Mouse (Mus musculus): ENCODE data around the gene Zfp53.

Zfp53 gene

GRCm38 (mm10) chr17:21526270-21526669, 37.5 kb downstream of the Zfp53 start:
- Histone ChIP-seq H3K36me3 (ENCODE audit: insufficient read depth, low read length) (peaks cover 6% of the 10 kb centered on the region; the same call in 1 of the 2 replicates), H3K9me3 (ENCODE audit: low read length) (no peaks in the 10 kb centered on the region)

DNA sequence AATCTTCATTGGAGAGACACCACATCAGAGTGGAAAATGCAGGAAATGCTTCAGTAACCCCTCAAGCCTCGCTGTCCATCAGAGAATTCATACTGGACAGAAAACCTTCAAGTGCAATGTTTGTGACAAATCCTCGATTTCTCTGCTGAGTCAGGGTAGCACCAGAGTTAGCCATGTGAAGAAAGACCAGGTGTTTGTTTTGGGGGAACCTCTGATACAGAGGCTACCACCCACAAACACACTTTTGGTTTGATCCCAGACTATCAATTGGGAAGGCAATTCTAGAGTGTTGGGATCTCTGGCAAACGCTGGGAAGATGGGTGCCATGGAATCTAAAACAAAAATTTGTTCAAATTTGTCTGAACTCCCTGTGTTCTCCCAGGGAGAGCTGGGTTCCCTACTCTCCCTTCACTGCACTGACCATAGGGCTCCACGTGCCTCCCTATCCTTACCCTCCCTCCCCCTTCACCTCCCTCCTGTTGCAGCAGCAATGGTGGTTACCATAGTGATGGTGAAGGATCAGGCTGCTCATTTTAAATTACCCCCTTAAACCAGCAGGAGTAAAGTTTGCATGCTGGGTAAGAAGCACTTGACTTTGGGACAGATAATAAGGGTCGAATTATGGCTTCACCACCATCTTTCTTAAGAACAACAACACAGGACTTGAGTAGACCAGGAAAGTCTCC, 42.0 kb downstream of the Zfp53 start:
- TF ChIP-seq NANOG (IDR thresholded peaks at IDR 0.05; ENCODE audit: borderline replicate concordance, low read length) (no peak), POU5F1 (IDR thresholded peaks at IDR 0.05; ENCODE audit: borderline replicate concordance, low read length) (no peak), CTCF (conservative IDR thresholded peaks at IDR 0.05; ENCODE audit: low read length) (no peak)

More at GRCm38 (mm10) chr17:21526270-21526669, 37.5 kb downstream of the Zfp53 start:
- peaks cover 11% of the 10 kb centered on the region for H3K4me1 ChIP-seq (replicated peaks; ENCODE audit: low read depth, low read length)
- no peak overlapping the region for H3K4me3 ChIP-seq (replicated peaks; ENCODE audit: low read length)
- no peaks in the 10 kb centered on the region for H3K27me3 ChIP-seq (ENCODE audit: insufficient read depth, low read length)
- TF ChIP-seq NANOG (IDR thresholded peaks at IDR 0.05; ENCODE audit: borderline replicate concordance, low read length) (no peak), POU5F1 (IDR thresholded peaks at IDR 0.05; ENCODE audit: borderline replicate concordance, low read length) (no peak), CTCF (conservative IDR thresholded peaks at IDR 0.05; ENCODE audit: low read length) (no peak)

DNA sequence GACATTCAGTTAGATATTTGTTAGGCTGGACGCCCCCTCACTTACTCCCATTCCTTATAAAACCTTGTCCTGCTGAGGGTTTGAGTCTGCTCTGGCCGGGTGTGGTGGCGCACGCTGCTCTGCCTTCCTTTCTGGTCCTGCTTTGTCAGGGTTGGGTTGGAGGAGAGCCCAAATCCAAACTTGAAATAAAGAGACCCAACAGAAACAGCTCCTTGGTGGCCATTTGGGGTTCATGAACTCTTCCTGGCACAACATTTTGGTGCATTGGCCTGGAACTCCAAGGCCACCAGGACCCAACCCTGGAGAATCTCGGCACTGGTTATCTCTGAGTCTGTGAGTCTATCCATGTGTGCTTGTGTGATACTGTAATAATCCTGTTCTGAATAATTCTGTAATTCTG, 42.8 kb downstream of the Zfp53 start:
- Histone ChIP-seq H3K4me3 (replicated peaks; ENCODE audit: low read length) (peak overlapping the region; percentile 89), H3K9me3 (ENCODE audit: low read length) (no peaks in the 10 kb centered on the region), H3K36me3 (ENCODE audit: insufficient read depth, low read length) (peaks cover 6% of the 10 kb centered on the region; the same call in 1 of the 2 replicates), H3K4me1 (replicated peaks; ENCODE audit: low read depth, low read length) (peaks cover 49% of the 10 kb centered on the region), H3K27me3 (ENCODE audit: insufficient read depth, low read length) (no peaks in the 10 kb centered on the region)
- TF ChIP-seq POU5F1 (IDR thresholded peaks at IDR 0.05; ENCODE audit: borderline replicate concordance, low read length) (no peak), NANOG (IDR thresholded peaks at IDR 0.05; ENCODE audit: borderline replicate concordance, low read length) (no peak), CTCF (conservative IDR thresholded peaks at IDR 0.05; ENCODE audit: low read length) (no peak)

More for the DNA sequence above, 42.0 kb downstream of the Zfp53 start:
- Histone ChIP-seq H3K27me3 (ENCODE audit: insufficient read depth, low read length) (no peaks in the 10 kb centered on the region), H3K4me3 (replicated peaks; ENCODE audit: low read length) (no peak overlapping the region), H3K36me3 (ENCODE audit: insufficient read depth, low read length) (peaks cover 6% of the 10 kb centered on the region; the same call in 1 of the 2 replicates), H3K9me3 (ENCODE audit: low read length) (no peaks in the 10 kb centered on the region), H3K4me1 (replicated peaks; ENCODE audit: low read depth, low read length) (peaks cover 45% of the 10 kb centered on the region)

DNA sequence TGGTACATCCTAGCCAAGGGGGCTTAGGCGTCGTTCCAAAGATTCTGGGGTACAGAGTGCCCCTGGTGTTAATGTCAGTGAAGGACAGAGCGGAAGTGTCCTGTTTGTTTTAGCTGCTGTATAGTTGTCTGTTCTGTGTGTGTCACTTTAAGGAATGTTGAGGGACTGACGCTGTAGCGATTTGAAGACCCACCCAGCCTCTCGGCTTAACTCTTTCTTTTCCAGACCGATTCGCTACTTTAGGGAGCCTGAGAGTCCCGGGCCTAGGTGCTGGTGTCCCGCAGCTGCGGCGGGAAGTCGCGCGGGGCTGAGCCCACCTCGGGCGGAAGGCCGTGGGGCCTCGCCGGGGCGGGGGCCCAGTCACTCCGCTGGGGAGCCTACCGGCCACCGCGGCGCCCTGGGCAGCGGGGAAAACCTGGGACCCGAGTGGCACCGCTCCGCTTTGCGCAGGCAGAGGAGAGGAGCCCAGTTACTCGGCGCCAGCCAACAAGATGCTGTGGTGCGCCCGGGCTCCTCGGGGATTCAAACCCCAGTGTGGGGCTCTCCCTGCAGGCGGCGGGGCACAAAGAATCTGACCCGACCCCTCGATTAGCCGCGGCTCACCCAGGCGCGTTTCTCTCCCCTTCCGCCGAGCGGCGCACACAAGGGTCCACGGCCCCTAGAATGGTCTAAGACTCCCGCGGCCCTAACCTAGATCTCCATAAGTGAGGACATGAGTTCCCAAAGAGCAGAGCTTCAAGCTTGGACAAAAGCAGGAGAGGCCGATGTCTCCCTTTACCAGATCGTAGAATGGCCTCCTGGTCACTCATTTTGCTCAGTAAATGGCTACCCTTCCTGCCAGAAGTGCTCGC, 43.5 kb downstream of the Zfp53 start:
- no peak for TF ChIP-seq NANOG (IDR thresholded peaks at IDR 0.05; ENCODE audit: borderline replicate concordance, low read length)
- TF ChIP-seq POU5F1 (IDR thresholded peaks at IDR 0.05; ENCODE audit: borderline replicate concordance, low read length), result no peak
- TF ChIP-seq CTCF (conservative IDR thresholded peaks at IDR 0.05; ENCODE audit: low read length), result no peak
- peaks cover 49% of the 10 kb centered on the region for H3K4me1 ChIP-seq (replicated peaks; ENCODE audit: low read depth, low read length)

GRCm38 (mm10) chr17:21533961-21534360, 45.2 kb downstream of the Zfp53 start:
- Histone ChIP-seq H3K27me3 (ENCODE audit: insufficient read depth, low read length) (no peaks in the 10 kb centered on the region), H3K4me1 (replicated peaks; ENCODE audit: low read depth, low read length) (peaks cover 49% of the 10 kb centered on the region), H3K9me3 (ENCODE audit: low read length) (no peaks in the 10 kb centered on the region), H3K4me3 (replicated peaks; ENCODE audit: low read length) (no peak overlapping the region), H3K36me3 (ENCODE audit: insufficient read depth, low read length) (peaks cover 6% of the 10 kb centered on the region; the same call in 1 of the 2 replicates)
- TF ChIP-seq NANOG (IDR thresholded peaks at IDR 0.05; ENCODE audit: borderline replicate concordance, low read length), result no peak
- TF ChIP-seq CTCF (conservative IDR thresholded peaks at IDR 0.05; ENCODE audit: low read length), result no peak
- no peak for TF ChIP-seq POU5F1 (IDR thresholded peaks at IDR 0.05; ENCODE audit: borderline replicate concordance, low read length)

More for the DNA sequence above, 43.5 kb downstream of the Zfp53 start:
- peak overlapping the region; percentile 89 for H3K4me3 ChIP-seq (replicated peaks; ENCODE audit: low read length)
- H3K36me3 ChIP-seq (ENCODE audit: insufficient read depth, low read length), result peaks cover 6% of the 10 kb centered on the region; the same call in 1 of the 2 replicates
- no peaks in the 10 kb centered on the region for H3K27me3 ChIP-seq (ENCODE audit: insufficient read depth, low read length)
- no peaks in the 10 kb centered on the region for H3K9me3 ChIP-seq (ENCODE audit: low read length)

GRCm38 (mm10) chr17:21534460-21535095, 45.8 kb downstream of the Zfp53 start:
- TF ChIP-seq NANOG (IDR thresholded peaks at IDR 0.05; ENCODE audit: borderline replicate concordance, low read length) (no peak), CTCF (conservative IDR thresholded peaks at IDR 0.05; ENCODE audit: low read length) (peak; percentile 43), POU5F1 (IDR thresholded peaks at IDR 0.05; ENCODE audit: borderline replicate concordance, low read length) (no peak)

DNA sequence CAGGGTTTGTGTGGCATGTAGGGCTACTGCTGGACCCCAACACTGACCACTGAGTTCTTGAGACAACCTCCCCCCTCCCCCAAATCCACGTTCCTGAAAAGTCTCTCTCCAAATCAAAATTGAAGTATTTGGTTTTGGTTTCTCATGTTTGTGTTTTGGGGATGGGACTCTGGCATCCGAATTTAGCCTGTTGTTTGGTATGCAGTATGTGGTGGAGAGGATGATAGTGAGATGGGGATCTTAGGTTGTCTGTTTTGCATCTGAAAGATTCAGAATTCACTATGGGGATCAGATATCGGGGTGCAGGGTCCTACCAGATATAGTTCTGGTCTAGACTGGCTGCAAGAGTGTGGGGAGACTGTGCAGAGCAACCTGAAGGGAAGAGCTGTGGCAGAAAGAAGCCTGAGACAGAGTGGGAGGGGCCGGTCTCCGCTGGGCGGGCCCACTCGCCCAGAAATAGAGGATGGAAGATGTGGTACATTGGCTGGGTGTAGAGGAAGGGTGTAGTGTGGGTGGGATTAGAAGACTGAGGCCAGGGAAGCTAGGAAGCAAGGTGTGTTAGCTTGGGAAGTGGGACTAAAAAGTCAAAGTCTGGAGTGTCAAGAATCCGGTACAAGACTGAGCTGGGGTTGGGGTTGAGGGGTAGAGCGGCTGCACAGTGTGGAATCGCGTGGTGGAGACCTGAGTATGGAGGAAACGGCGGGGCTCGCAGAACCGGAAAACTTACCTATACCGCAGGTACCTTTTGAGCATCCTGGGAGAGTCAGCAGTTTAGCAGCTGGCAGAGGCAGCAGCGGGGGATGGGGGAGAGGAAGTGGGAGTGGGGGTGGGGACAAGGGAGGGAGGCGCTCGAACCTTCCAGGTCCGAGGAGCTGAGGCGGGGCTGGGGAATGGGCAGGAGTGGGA, 46.6 kb downstream of the Zfp53 start, which contains the start of gene Zfp52:
TSS of gene Zfp52 (plus strand) at position 444 of the 906 bp plus-strand sequence.
- H3K4me3 ChIP-seq (replicated peaks; ENCODE audit: low read length), result peak within 1 kb of the TSS; percentile 79
- peaks cover 3% of the 10 kb centered on the region; the same call in 1 of the 2 replicates for H3K36me3 ChIP-seq (ENCODE audit: insufficient read depth, low read length)
- H3K9me3 ChIP-seq (ENCODE audit: low read length), result no peaks in the 10 kb centered on the region
- peaks cover 47% of the 10 kb centered on the region for H3K4me1 ChIP-seq (replicated peaks; ENCODE audit: low read depth, low read length)
- no peaks in the 10 kb centered on the region for H3K27me3 ChIP-seq (ENCODE audit: insufficient read depth, low read length)
- TF ChIP-seq NANOG (IDR thresholded peaks at IDR 0.05; ENCODE audit: borderline replicate concordance, low read length) (no peak), CTCF (conservative IDR thresholded peaks at IDR 0.05; ENCODE audit: low read length) (no peak), POU5F1 (IDR thresholded peaks at IDR 0.05; ENCODE audit: borderline replicate concordance, low read length) (no peak)

More at GRCm38 (mm10) chr17:21534460-21535095, 45.8 kb downstream of the Zfp53 start:
- no peaks in the 10 kb centered on the region for H3K27me3 ChIP-seq (ENCODE audit: insufficient read depth, low read length)
- H3K4me3 ChIP-seq (replicated peaks; ENCODE audit: low read length), result peak overlapping the region; percentile 79; the same call in 1 of the 2 replicates
- H3K36me3 ChIP-seq (ENCODE audit: insufficient read depth, low read length), result peaks cover 6% of the 10 kb centered on the region; the same call in 1 of the 2 replicates
- no peaks in the 10 kb centered on the region for H3K9me3 ChIP-seq (ENCODE audit: low read length)
- H3K4me1 ChIP-seq (replicated peaks; ENCODE audit: low read depth, low read length), result peaks cover 49% of the 10 kb centered on the region

Measured in E14TG2a.4 (cell line).